Mouse (Mus musculus): ENCODE results near the gene Rsph9. TPM values are rescaled to one million over a fixed set of nuclear protein-coding genes. Genes with fewer than 3 reads are reported as not detected.

The Rsph9 gene
- total RNA-seq, 2 experiments from 2014 or later: 17.8 to 20.6 TPM

GRCm38 (mm10) chr17:46156680-46157079, 12.7 kb upstream of the Rsph9 start:
- intact Hi-C loops (cut with DNase I): loop anchor here (10.0 kb wide), 1 partner anchor 562 kb away; the partner anchor contains the start of gene Slc29a1
- no peak for DNase-seq (ENCODE audit: low spot score in 2 of 2)

GRCm38 (mm10) chr17:46154336-46154735, 10.3 kb upstream of the Rsph9 start:
- no peak for DNase-seq (ENCODE audit: low spot score in 2 of 2)
- intact Hi-C loops (cut with DNase I): loop anchor here (10.0 kb wide), 1 partner anchor 560 kb away; the partner anchor contains the start of gene Slc29a1

DNA sequence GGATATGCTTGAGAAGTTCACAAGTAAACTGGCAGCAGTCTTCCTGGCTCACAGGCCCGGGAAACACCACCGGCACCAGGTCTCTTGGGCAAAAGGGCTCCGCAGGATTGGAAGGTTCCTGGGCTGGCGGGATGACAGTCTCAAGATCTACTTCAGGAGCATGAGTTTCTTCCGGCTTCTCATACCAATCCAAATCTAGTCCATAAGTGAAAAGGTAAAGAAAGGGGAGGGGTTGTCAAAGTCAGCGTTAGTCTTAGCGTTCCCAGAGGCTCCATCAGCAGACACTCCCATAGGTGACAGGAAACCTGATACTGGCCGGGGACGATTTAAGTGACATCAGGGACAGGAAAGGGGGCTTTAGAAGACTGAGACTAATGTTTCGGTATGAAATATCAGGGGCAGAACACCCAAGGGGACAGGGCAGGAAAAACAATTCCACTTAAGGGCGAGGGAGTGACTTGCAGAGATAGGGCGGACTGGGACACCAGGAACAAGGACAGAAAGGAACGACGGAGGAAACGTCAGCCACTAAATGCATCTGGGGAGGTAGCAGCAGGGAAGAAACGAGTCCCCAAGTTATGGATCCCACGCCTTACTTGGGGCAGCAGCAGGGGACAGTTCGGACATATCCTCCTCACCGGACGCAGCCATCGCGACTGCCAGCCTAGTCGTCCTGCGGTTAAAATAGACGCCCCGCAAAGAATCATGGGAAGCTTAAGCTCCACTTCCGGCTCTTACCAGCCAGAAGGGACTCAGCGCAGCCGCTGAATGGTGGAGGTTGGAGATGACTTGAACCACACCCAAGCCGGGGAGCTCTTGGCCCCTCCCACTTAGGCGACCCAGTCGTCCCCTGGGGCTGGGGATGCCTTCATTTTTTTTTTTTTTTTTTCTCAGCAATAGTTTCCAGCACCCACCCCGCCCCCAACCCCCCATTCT, 9.1 kb upstream of the Rsph9 start, which contains the start of gene Mad2l1bp:
Gene Mad2l1bp, minus strand, starts transcription at position 707 of the 936 bp plus-strand sequence.
- intact Hi-C loops (cut with DNase I): loop anchor here (10.0 kb wide), 1 partner anchor 558 kb away; the partner anchor contains the start of gene Slc29a1
- DNase-seq (ENCODE audit: low spot score in 2 of 2): peak; percentile 88 to 95

GRCm38 (mm10) chr17:46139872-46140271, 4.1 kb downstream of the Rsph9 start:
- no peak for DNase-seq (ENCODE audit: low spot score in 2 of 2)
- intact Hi-C loops (cut with DNase I): no loop called here

GRCm38 (mm10) chr17:46138563-46139236, 5.3 kb downstream of the Rsph9 start:
- intact Hi-C loops (cut with DNase I): no loop called here

DNA sequence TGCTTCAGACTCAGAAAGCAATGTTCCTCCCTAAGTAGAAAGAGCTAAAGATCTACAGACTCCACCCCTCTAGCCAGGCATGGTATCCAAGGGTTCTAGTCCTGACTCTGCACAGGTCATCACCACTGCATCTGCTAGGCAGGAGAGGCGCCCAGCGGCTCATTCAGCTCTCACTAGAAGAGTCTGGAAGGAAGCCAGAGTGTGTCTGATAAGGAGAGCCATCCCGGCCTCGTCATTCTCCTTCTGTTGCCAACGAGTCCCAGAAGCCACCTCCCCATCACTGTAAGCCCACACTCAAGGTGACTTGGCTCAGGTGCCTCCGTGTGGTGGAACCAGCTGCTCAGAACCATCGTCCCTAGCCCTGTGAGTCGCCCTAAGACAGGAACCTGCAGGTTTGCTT, 11.2 kb downstream of the Rsph9 start:
- no peak for DNase-seq (ENCODE audit: low spot score in 2 of 2)
- intact Hi-C loops (cut with DNase I): loop anchor here (1.0 to 5.0 kb wide), 2 partner anchors 101 to 402 kb away; partner anchors contain the start of gene Vegfa

More at GRCm38 (mm10) chr17:46138563-46139236, 5.3 kb downstream of the Rsph9 start:
- DNase-seq (ENCODE audit: low spot score in 2 of 2): no peak

- peak; percentile 66 to 70 for DNase-seq (ENCODE audit: low spot score in 2 of 2)
- intact Hi-C loops (cut with DNase I): loop anchor here (1.0 to 5.0 kb wide), 2 partner anchors 100 to 401 kb away; partner anchors contain the start of gene Vegfa
These were observed 11.8 kb downstream of the Rsph9 start for GRCm38 (mm10) chr17:46132058-46132718.

- intact Hi-C loops (cut with DNase I): loop anchor here (5.0 kb wide), 1 partner anchor 98 kb away; the partner anchor contains the start of gene Vegfa
These were observed 14.1 kb downstream of the Rsph9 start for GRCm38 (mm10) chr17:46129741-46130498.

GRCm38 (mm10) chr17:46127814-46128493, 16.1 kb downstream of the Rsph9 start:
- intact Hi-C loops (cut with DNase I): no loop called here
- no peak for DNase-seq (ENCODE audit: low spot score in 2 of 2)

More at GRCm38 (mm10) chr17:46129741-46130498, 14.1 kb downstream of the Rsph9 start:
- peak in 1 of 2 experiments; percentile 38 for DNase-seq (ENCODE audit: low spot score in 2 of 2)

DNA sequence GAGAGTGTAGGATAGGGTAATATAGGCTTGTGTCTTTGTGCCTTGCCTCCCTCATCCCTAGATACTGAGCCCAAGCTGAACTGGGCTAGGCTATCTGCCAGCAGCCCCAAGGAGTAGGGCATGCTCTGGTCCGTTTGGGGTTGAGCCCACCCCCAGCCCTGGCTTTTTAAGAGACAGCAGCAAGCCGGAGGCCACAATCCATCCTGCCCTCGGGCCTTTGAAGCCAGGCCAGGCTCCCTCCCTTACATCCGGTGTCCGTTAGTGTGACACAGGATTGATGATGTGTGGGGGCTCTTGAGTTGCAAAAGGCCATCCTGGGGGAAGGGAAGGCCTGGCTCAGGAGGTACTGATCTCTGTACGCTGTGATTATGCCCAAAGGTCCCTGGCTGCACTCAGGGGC, 17.4 kb downstream of the Rsph9 start:
- intact Hi-C loops (cut with DNase I): no loop called here
- DNase-seq (ENCODE audit: low spot score in 2 of 2): no peak

- intact Hi-C loops (cut with DNase I): no loop called here
- no peak for DNase-seq (ENCODE audit: low spot score in 2 of 2)
These were observed 19.9 kb downstream of the Rsph9 start for GRCm38 (mm10) chr17:46123953-46124700.

GRCm38 (mm10) chr17:46123285-46123684, 20.7 kb downstream of the Rsph9 start:
- intact Hi-C loops (cut with DNase I): no loop called here
- DNase-seq (ENCODE audit: low spot score in 2 of 2): no peak

DNA sequence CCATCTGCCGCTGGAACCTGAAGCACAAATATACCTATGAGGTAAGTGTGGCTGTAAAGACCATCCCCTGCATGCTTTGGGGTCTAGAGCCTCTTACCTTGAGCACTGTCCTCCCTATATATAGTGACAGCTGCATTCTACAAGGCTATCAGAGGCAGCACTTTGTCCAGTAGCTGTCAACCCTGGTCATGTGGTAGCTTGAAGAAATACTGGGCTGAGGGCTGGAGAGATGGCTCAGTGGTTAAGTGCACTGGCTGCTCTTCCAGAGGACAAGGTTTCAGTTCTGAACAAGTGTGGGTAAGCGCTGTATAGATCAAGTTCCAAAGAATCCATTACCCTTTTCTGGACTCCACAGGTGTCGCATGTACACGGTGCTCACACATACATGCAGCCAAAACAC, 21.2 kb downstream of the Rsph9 start:
- no peak for DNase-seq (ENCODE audit: low spot score in 2 of 2)

GRCm38 (mm10) chr17:46119641-46120040, 24.4 kb downstream of the Rsph9 start:
- intact Hi-C loops (cut with DNase I): no loop called here
- peak; percentile 48 to 88 for DNase-seq (ENCODE audit: low spot score in 2 of 2)

More for the DNA sequence above, 21.2 kb downstream of the Rsph9 start:
- intact Hi-C loops (cut with DNase I): no loop called here

DNA sequence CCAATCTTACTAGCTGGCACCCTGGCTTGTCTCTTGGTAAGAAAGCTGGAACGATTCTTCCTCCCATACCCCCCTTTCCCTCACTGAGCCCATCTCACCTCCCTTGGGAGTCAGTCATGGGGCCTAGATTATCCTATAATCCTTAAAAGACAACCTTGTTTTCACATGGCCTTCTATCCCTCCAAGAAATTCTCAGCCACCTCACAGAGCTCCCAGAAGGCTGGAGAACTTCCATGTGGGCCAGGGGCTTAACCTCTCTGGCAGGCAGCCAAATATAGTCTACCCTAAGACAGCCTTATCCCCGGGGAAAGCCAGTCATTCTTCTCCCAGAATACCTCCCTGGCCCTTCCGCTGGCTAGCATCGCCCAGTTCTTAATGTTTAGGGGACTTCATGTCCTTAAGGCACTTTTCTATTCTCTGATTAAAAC, 25.6 kb downstream of the Rsph9 start:
- no peak for DNase-seq (ENCODE audit: low spot score in 2 of 2)
- intact Hi-C loops (cut with DNase I): no loop called here

DNA sequence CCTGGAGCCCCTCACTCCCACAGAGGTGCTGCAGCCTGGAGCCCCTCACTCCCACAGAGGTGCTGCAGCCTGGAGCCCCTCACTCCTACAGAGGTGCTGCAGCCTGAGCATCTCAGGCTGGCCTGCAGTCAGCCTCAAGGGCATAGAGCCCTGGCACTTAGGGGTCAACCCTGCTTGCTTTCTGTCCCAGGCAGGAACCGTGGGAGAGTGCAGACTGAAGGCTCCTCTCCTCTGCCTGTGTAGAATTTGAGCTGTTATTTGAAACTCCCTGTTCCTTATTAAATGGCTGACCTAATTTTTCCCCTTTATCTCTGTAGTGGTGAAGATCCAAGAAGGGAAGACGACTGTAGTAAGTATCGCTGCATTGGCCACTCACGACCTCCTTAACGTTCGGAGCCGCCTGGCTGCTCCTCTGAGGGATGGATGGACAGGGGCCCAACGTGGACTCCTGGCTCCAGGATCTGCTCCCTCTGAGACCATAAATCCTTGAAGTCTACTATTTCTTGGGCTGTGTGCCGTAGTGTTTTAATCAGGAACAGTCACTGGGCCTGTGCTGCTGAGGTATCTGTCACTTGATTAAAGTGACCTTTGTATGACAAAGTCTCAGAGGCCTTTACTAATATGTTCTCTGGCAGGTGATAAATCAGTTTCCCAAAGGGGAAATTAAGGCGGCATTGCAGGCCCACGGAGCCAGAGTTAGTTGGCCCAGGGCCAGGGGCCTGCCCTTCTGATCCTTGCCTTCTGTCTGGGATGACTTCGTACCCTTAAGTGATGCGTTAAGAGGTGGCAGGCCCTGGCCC, 26.2 kb downstream of the Rsph9 start:
- no peak for DNase-seq (ENCODE audit: low spot score in 2 of 2)
- intact Hi-C loops (cut with DNase I): no loop called here

DNA sequence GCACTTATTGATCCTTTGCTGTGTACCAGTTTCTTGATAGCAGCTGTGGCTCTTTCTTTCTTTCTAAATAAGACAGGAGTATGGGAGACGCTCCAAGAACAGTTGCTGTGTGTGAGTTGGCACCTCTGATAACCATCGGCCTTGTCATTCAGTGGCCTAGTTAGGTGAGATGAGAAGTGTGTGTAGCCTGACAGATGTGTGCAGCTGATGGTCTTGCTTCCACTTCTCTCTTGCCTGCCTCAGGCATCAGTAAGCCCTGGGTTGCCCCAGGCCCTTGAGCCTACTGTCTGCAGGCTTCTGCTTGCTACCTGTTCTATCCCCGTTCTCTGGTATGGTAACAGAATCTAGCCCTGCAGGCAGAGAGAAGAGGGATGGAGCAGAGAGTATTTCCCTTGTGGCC, 27.1 kb downstream of the Rsph9 start:
- intact Hi-C loops (cut with DNase I): no loop called here

More for the DNA sequence above, 27.1 kb downstream of the Rsph9 start:
- no peak for DNase-seq (ENCODE audit: low spot score in 2 of 2)

Measured in left cerebral cortex, postnatal 25 days (tissue).